Mouse (Mus musculus) CH12.LX (cell line): ENCODE data around the gene F13a1. TPM values are rescaled to one million over a fixed set of nuclear protein-coding genes. Genes with fewer than 3 reads are reported as not detected.

Experiments used
- DNase-seq: peaks from one replicate; pipeline ENCODE4 v3.0.0-alpha.2; 2013; ENCODE audit errors: extremely low read depth
- H3K27ac ChIP-seq: 2 replicates; pipeline ENCODE4 v1.5.1; 2012; ENCODE audit warnings: low read depth, mild to moderate bottlenecking, control low read depth, moderate library complexity; ENCODE audit not compliant: insufficient read depth
- H3K27me3 ChIP-seq: replicated peaks from 2 replicates; pipeline ENCODE3; 2012; ENCODE audit warnings: inconsistent platforms
- H3K36me3 ChIP-seq, 2 experiments: replicated peaks in 1 of 2; 2 replicates each; pipeline versions ENCODE3 to v1.6.1; 2012; ENCODE audit warnings: inconsistent platforms in 1 of 2, low read length in 1 of 2, mild to moderate bottlenecking in 1 of 2, mixed read lengths in 1 of 2, moderate library complexity in 1 of 2; ENCODE audit not compliant: control insufficient read depth in 1 of 2, insufficient read depth in 1 of 2
- H3K4me1 ChIP-seq, 2 experiments: 2 replicates each; pipeline ENCODE4 v1.6.1; 2012; ENCODE audit warnings: inconsistent platforms in 1 of 2, moderate library complexity in 1 of 2; ENCODE audit not compliant: insufficient read depth in 2 of 2, control insufficient read depth in 1 of 2
- H3K4me2 ChIP-seq: 2 replicates; pipeline ENCODE4 v1.6.1; 2012; ENCODE audit warnings: low read depth, mild to moderate bottlenecking, control low read depth; ENCODE audit not compliant: poor library complexity, insufficient read depth, severe bottlenecking
- H3K4me3 ChIP-seq, 3 experiments: fragments of 150-350 bp in 1 of 3; sonication (generic) in 1 of 3; replicated peaks in 1 of 3; 2 replicates each; pipeline versions ENCODE3 to v1.5.1; 2011 to 2012; ENCODE audit warnings: low read depth in 2 of 3, low read length in 2 of 3, mild to moderate bottlenecking in 2 of 3, moderate library complexity in 2 of 3, control low read depth in 1 of 3, improper control_type of control experiment in 1 of 3, inconsistent platforms in 1 of 3, mixed read lengths in 1 of 3; ENCODE audit not compliant: poor library complexity in 1 of 3
- H3K79me2 ChIP-seq: replicated peaks from 2 replicates; pipeline ENCODE4 v1.6.1; 2012; ENCODE audit warnings: mild to moderate bottlenecking, moderate library complexity; ENCODE audit not compliant: control insufficient read depth, poor library complexity, insufficient read depth, severe bottlenecking; ENCODE audit errors: extremely low read depth
- H3K9ac ChIP-seq: 2 replicates; pipeline ENCODE4 v1.6.1; 2012; ENCODE audit warnings: low read depth, mild to moderate bottlenecking, control low read depth, moderate library complexity; ENCODE audit not compliant: insufficient read depth
- H3K9me3 ChIP-seq: replicated peaks from 2 replicates; pipeline ENCODE3; 2012; ENCODE audit warnings: low read length, inconsistent platforms, mixed read lengths
- CHD2 ChIP-seq: IDR thresholded peaks from 2 replicates; pipeline ENCODE4 v1.6.1; 2011; ENCODE audit warnings: low read length, improper control_type of control experiment
- CTCF ChIP-seq, 2 experiments: IDR thresholded peaks in 1 of 2; conservative IDR thresholded peaks in 1 of 2; 2 replicates each; pipeline ENCODE4 v1.5.1; 2011 to 2012; ENCODE audit warnings: low read depth in 2 of 2, low read length in 2 of 2, improper control_type of control experiment in 1 of 2, inconsistent platforms in 1 of 2, mild to moderate bottlenecking in 1 of 2, moderate library complexity in 1 of 2
- E2F4 ChIP-seq: IDR thresholded peaks from 2 replicates; pipeline ENCODE4 v1.6.1; 2011; ENCODE audit warnings: low read depth, low read length, improper control_type of control experiment; ENCODE audit not compliant: insufficient replicate concordance
- ELF1 ChIP-seq: IDR thresholded peaks from 2 replicates; pipeline ENCODE4 v1.6.1; 2014; ENCODE audit warnings: low read depth, mild to moderate bottlenecking, inconsistent platforms, low read length, improper control_type of control experiment
- EP300 ChIP-seq: IDR thresholded peaks from 2 replicates; pipeline ENCODE4 v1.6.1; 2011; ENCODE audit warnings: low read length, improper control_type of control experiment
- ETS1 ChIP-seq: conservative IDR thresholded peaks from 2 replicates; pipeline ENCODE4 v1.6.1; 2012; ENCODE audit warnings: low read depth, mild to moderate bottlenecking, inconsistent platforms, low read length, improper control_type of control experiment, moderate library complexity
- GABPA ChIP-seq: IDR thresholded peaks from 2 replicates; pipeline ENCODE4 v1.6.1; 2012; ENCODE audit warnings: low read depth, low read length, improper control_type of control experiment, inconsistent platforms; ENCODE audit not compliant: insufficient replicate concordance
- HCFC1 ChIP-seq: IDR thresholded peaks from 2 replicates; pipeline ENCODE4 v1.6.1; 2012; ENCODE audit warnings: low read depth, mild to moderate bottlenecking, inconsistent platforms, low read length, improper control_type of control experiment
- IRF4 ChIP-seq: IDR thresholded peaks from 2 replicates; pipeline ENCODE4 v1.6.1; 2014; ENCODE audit warnings: low read depth, mild to moderate bottlenecking, inconsistent platforms, low read length, improper control_type of control experiment
- JUND ChIP-seq: conservative IDR thresholded peaks from 2 replicates; pipeline ENCODE4 v1.6.1; 2011; ENCODE audit warnings: low read depth, low read length, improper control_type of control experiment
- KAT2A ChIP-seq: IDR thresholded peaks from 2 replicates; pipeline ENCODE4 v1.6.1; 2012; ENCODE audit warnings: low read length, improper control_type of control experiment, inconsistent platforms; ENCODE audit not compliant: insufficient replicate concordance
- MAFK ChIP-seq: IDR thresholded peaks from 2 replicates; pipeline ENCODE4 v1.6.1; 2011; ENCODE audit warnings: low read length, improper control_type of control experiment; ENCODE audit not compliant: insufficient replicate concordance
- MEF2A ChIP-seq: IDR thresholded peaks from 2 replicates; pipeline ENCODE4 v1.6.1; 2014; ENCODE audit warnings: low read depth, mild to moderate bottlenecking, inconsistent platforms, low read length, improper control_type of control experiment, borderline replicate concordance
- MXI1 ChIP-seq: IDR thresholded peaks from 2 replicates; pipeline ENCODE4 v1.6.1; 2011; ENCODE audit warnings: mild to moderate bottlenecking, low read depth, low read length, improper control_type of control experiment
- MYC ChIP-seq: IDR thresholded peaks from 2 replicates; pipeline ENCODE4 v1.6.1; 2011; ENCODE audit warnings: low read depth, mild to moderate bottlenecking, improper control_type of control experiment, low read length
- NELFE ChIP-seq: IDR thresholded peaks from 2 replicates; pipeline ENCODE4 v1.6.1; 2011; ENCODE audit warnings: low read depth, low read length, improper control_type of control experiment
- NRF1 ChIP-seq: IDR thresholded peaks from 2 replicates; pipeline ENCODE4 v1.6.1; 2014; ENCODE audit warnings: low read depth, mild to moderate bottlenecking, inconsistent platforms, low read length, improper control_type of control experiment, moderate library complexity
- PAX5 ChIP-seq: IDR thresholded peaks from 2 replicates; pipeline ENCODE4 v1.6.1; 2012; ENCODE audit warnings: low read length, inconsistent platforms, mixed read lengths
- POLR2A ChIP-seq: IDR thresholded peaks from 2 replicates; pipeline ENCODE4 v1.6.1; 2011; ENCODE audit warnings: low read depth, mild to moderate bottlenecking, improper control_type of control experiment, low read length
- POLR2AphosphoS2 ChIP-seq: IDR thresholded peaks from 2 replicates; pipeline ENCODE4 v1.6.1; 2011; ENCODE audit warnings: low read depth, low read length, improper control_type of control experiment
- RCOR1 ChIP-seq: conservative IDR thresholded peaks from 2 replicates; pipeline ENCODE4 v1.6.1; 2012; ENCODE audit warnings: low read depth, mild to moderate bottlenecking, inconsistent platforms, low read length, improper control_type of control experiment
- SIN3A ChIP-seq: IDR thresholded peaks from 2 replicates; pipeline ENCODE4 v1.6.1; 2012; ENCODE audit warnings: low read length, improper control_type of control experiment, inconsistent platforms
- TBP ChIP-seq: conservative IDR thresholded peaks from 2 replicates; pipeline ENCODE4 v1.6.1; 2011; ENCODE audit warnings: low read depth, low read length, improper control_type of control experiment
- UBTF ChIP-seq: IDR thresholded peaks from 2 replicates; pipeline ENCODE4 v1.6.1; 2012; ENCODE audit warnings: low read depth, mild to moderate bottlenecking, inconsistent platforms, low read length, improper control_type of control experiment, moderate library complexity
- USF2 ChIP-seq: conservative IDR thresholded peaks from 2 replicates; pipeline ENCODE4 v1.6.1; 2011; ENCODE audit warnings: low read depth, low read length, improper control_type of control experiment
- ZC3H11A ChIP-seq: IDR thresholded peaks from 2 replicates; pipeline ENCODE4 v1.6.1; 2012; ENCODE audit warnings: low read depth, mild to moderate bottlenecking, inconsistent platforms, low read length, improper control_type of control experiment
- ZMIZ1 ChIP-seq: IDR thresholded peaks from 2 replicates; pipeline ENCODE4 v1.6.1; 2012; ENCODE audit warnings: low read depth, mild to moderate bottlenecking, inconsistent platforms, low read length, improper control_type of control experiment
- ZNF384 ChIP-seq: IDR thresholded peaks from 2 replicates; pipeline ENCODE4 v1.6.1; 2012; ENCODE audit warnings: low read depth, low read length, improper control_type of control experiment, inconsistent platforms
- dilution Hi-C: fragments of 300-500 bp; cut with MboI; formaldehyde crosslinking; loops from 2 replicates; pipeline ENCODE4 v1.14.3; 2020; ENCODE audit warnings: low sequenced_read_pairs; ENCODE audit not compliant: extremely low pct_unique_long_range_greater_than_20kb, extremely low pct_ligation_motif_present
- in situ Hi-C: fragments of 300-500 bp; cut with MboI; formaldehyde crosslinking; loops from 3 replicates; pipeline ENCODE4 v1.14.3; 2019; ENCODE audit warnings: low sequenced_read_pairs, low pct_ligation_motif_present, low pct_unique_long_range_greater_than_20kb, mixed read lengths
- polyA plus RNA-seq: library from polyadenylated mRNA; unstranded; fragments of >175 nt; gene quantifications from 2 replicates; pipeline ENCODE4 v1.2.1, GENCODE M21; 2012; ENCODE audit warnings: low read depth; ENCODE audit not compliant: insufficient read length
- total RNA-seq, 2 experiments: library from RNA; depleted of rRNA; stranded (reverse); fragments of 300-350 nt in 1 of 2; fragments of >200 nt in 1 of 2; gene quantifications; 2 replicates each; pipeline ENCODE4 v1.2.3; 2012 to 2014

The F13a1 gene
- total and polyA plus RNA-seq, 3 experiments, result 0.06 to 0.42 TPM; not detected in 1

DNA sequence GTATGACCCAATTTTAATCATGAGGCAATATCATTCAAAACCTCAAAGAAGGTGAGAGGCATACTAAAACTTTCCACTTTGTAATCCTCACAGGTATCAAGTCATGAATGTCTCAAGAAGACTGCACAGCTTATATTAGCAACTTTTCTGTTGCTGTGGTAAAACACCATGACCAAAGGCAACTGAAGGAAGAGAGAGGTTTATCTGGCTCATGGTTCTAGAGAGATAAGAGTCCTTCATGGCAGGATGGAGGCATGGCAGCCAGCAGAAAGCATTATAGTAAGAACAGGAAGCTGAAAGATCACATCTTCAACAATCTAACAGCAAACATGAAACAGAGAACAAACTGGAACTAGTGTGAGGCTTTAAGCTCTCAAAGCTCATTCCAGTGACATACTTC, 43.8 kb downstream of the F13a1 start:
- Histone ChIP-seq H3K9ac (no peak overlapping the region), H3K4me1 (peaks cover 0 to 18% of the 10 kb centered on the region in 2 experiments; a peak in 2 of 4 replicates), H3K9me3 (no peaks in the 10 kb centered on the region), H3K4me3 (no peak overlapping the region), H3K36me3 (no peaks in the 10 kb centered on the region), H3K27me3 (no peaks in the 10 kb centered on the region), H3K4me2 (no peak overlapping the region), H3K79me2 (no peaks in the 10 kb centered on the region), H3K27ac (no peak overlapping the region)
- dilution Hi-C loops (no loop called here), in situ Hi-C loops (no loop called here)
- TF ChIP-seq MAFK (no peak), USF2 (no peak), NRF1 (no peak), GABPA (no peak), UBTF (no peak), IRF4 (no peak), E2F4 (no peak), POLR2A (no peak), HCFC1 (no peak), MXI1 (no peak), KAT2A (no peak), CTCF (conservative IDR thresholded peaks at IDR 0.05 in 1 of 2, IDR thresholded peaks at IDR 0.05 in 1 of 2; ENCODE audit: low read depth in 2 of 2, low read length in 2 of 2) (no peak), EP300 (no peak), MEF2A (no peak), ZMIZ1 (no peak), JUND (no peak), ELF1 (no peak), PAX5 (no peak), POLR2AphosphoS2 (no peak)
- DNase-seq, result no peak

DNA sequence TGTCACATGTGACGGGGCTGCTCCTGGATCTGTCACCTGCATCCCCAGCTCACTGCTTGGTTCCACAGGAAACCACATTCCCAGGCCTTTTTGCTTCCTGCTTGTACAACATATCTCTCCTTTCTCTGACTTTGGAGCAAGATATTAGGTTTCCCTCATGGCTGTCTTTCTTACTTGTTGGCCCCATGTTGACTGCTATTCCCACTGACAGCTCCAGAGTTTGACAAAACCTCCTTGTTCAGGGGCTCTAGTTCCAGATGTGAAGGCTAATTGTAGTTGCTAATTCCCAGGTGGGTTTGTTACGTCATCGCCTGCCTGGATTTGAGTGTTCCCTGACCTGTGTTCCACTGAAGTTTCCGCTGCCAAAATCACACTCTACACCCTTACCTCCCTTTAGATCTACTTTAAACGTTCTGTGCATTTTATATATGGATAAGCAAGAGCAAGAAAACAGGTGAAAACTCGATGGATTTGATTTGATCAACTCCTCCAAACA, 50.8 kb downstream of the F13a1 start:
- dilution Hi-C loops (no loop called here), in situ Hi-C loops (no loop called here)
- Histone ChIP-seq H3K4me1 (no peaks in the 10 kb centered on the region), H3K36me3 (no peaks in the 10 kb centered on the region), H3K4me2 (no peak overlapping the region), H3K79me2 (no peaks in the 10 kb centered on the region), H3K27ac (no peak overlapping the region), H3K4me3 (no peak overlapping the region), H3K27me3 (no peaks in the 10 kb centered on the region), H3K9me3 (no peaks in the 10 kb centered on the region), H3K9ac (no peak overlapping the region)
- DNase-seq, result no peak
- no peak for TF ChIP-seq RCOR1
- no peak for TF ChIP-seq TBP
- no peak for TF ChIP-seq NELFE
- TF ChIP-seq ELF1, result no peak
- TF ChIP-seq ETS1, result no peak
- TF ChIP-seq ZC3H11A, result no peak
- no peak for TF ChIP-seq ZNF384
- no peak for TF ChIP-seq CHD2
- no peak for TF ChIP-seq SIN3A
- TF ChIP-seq E2F4, result no peak
- TF ChIP-seq MYC, result no peak
- no peak for TF ChIP-seq PAX5
- TF ChIP-seq POLR2AphosphoS2, result no peak
- no peak for TF ChIP-seq IRF4
- no peak for TF ChIP-seq JUND
- TF ChIP-seq GABPA, result no peak
- TF ChIP-seq, all 38 proteins: peak for 0
